Mouse (Mus musculus) olfactory bulb, adult 2 months (tissue): ENCODE results near the gene Sfmbt1. TPM values are rescaled to one million over a fixed set of nuclear protein-coding genes. Genes with fewer than 3 reads are reported as not detected.

Experiments used
- H3K27ac ChIP-seq: fragments of 200-500 bp; 2 replicates; pipeline ENCODE4 v1.5.1; 2012; ENCODE audit warnings: low read depth, low read length; ENCODE audit not compliant: insufficient read depth
- H3K4me1 ChIP-seq: fragments of 200-500 bp; 2 replicates; pipeline ENCODE4 v1.6.1; 2012; ENCODE audit warnings: low read length; ENCODE audit not compliant: control insufficient read depth, insufficient read depth
- H3K4me3 ChIP-seq: fragments of 200-500 bp; 2 replicates; pipeline ENCODE4 v1.5.1; 2012; ENCODE audit warnings: mild to moderate bottlenecking, low read depth, low read length, moderate library complexity; ENCODE audit not compliant: insufficient read depth
- CTCF ChIP-seq: fragments of 200-500 bp; IDR thresholded peaks from 2 replicates; pipeline ENCODE4 v1.5.1; 2012; ENCODE audit warnings: low read depth, mild to moderate bottlenecking, low read length, moderate library complexity; ENCODE audit not compliant: insufficient read depth
- POLR2A ChIP-seq: fragments of 200-500 bp; IDR thresholded peaks from 2 replicates; pipeline ENCODE4 v1.6.1; 2012; ENCODE audit warnings: mild to moderate bottlenecking, low read depth, low read length, moderate library complexity; ENCODE audit not compliant: insufficient read depth
- WGBS: fragments of 180-500 bp; shearing (Covaris S2); methylation state at CpG from one replicate; pipeline ENCODE4 v1.1.7; 2018; 5-methylcytosine and 5-hydroxymethylcytosine counted together
- polyA plus RNA-seq: library from polyadenylated mRNA; stranded (reverse); fragments of >200 nt; gene quantifications from 2 replicates; pipeline ENCODE4 v1.2.4, GENCODE M21; 2012; ENCODE audit warnings: low replicate concordance; ENCODE audit not compliant: missing spikeins, insufficient read depth, insufficient read length

Gene Sfmbt1
- polyA plus RNA-seq, 1 experiment: not detected

DNA sequence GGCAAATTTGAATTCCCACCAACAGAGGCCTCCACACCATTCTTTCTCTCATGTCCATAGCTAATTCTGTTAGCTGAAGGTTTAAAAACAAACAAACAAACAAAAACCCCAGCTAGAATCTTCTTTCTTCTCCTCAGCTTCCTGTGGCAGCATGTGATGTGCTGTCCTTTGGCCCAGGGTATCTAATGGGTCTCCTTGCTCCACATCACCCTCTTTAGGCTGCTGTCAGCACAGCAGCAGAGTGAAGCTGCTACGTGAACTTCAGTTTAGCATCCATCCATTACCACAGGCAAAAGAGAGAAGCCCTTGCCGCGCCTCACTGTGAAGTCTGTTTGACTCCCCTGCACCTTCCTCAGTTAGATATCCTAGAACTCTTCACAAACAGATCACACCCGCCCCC lies 143.3 kb downstream of the Sfmbt1 start:
- Histone ChIP-seq H3K4me3 (no peak overlapping the region), H3K27ac (no peak overlapping the region), H3K4me1 (peaks cover 9% of the 10 kb centered on the region; the same call in 1 of the 2 replicates)
- WGBS: 84% methylated on average over 4 of the region's 4 CpGs
- TF ChIP-seq CTCF: no peak
- no peak for TF ChIP-seq POLR2A

DNA sequence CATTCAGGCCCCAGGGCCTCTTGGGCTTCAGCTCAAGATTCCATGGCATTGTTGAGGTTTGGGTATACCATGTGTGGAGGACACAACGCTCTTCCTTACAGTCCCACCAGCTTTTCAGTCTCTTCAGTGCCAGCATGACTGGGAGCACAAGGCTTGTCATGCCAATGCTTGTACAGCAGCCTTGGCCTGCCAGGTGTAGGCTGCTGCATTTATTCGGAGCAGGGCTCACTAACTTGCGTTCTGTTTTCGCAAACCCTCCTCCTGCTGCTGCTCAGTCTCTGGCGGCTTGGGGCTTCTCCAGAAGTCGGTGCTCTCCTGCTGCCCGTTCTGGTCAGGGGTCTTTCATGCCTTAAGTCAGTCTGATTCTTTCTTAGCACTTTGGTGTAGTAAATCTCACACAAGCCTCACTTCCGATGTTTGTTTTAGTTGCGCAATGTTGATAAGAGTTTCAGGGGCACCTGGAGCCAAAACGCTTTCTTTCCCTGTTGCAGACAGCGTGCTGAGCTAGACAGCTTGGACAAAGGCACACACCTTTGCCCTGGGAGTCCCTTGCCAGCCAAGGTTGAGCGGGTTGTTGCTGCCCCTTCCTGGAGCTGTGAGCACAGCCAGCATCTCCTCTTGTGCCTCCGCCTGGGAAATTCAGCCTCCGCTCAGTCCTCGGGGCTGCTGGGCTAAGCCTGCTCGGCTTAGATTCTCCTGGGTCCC lies 146.9 kb downstream of the Sfmbt1 start:
- no peak overlapping the region for H3K27ac ChIP-seq
- no peak overlapping the region for H3K4me3 ChIP-seq
- peaks cover 9% of the 10 kb centered on the region; the same call in 1 of the 2 replicates for H3K4me1 ChIP-seq
- TF ChIP-seq POLR2A: no peak
- no peak for TF ChIP-seq CTCF
- WGBS: 69% methylated on average over 16 of the region's 16 CpGs

DNA sequence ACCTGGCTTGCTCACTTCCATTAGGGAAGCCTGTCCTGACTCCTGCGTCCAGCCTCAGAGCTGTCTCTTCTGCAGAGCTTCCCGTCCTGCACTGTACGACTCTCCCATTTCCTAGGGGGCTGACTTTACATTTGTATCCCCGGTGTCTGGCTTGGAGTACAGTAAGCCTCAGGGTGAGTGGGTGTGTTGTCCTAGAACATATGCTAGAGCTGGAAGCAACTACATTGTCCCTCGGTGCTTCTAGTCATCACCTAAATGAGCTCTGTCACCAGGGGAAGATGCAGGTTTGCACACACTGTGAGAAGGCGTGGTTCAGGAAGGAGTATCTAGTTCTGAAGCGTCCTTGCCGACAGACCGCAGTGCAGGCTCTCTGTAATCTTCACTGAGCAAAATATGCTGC lies 147.7 kb downstream of the Sfmbt1 start:
- TF ChIP-seq POLR2A (no peak), CTCF (no peak)
- Histone ChIP-seq H3K4me1 (peaks cover 9% of the 10 kb centered on the region; the same call in 1 of the 2 replicates), H3K27ac (no peak overlapping the region), H3K4me3 (no peak overlapping the region)
- 67% methylated on average over 9 of the region's 9 CpGs for WGBS

DNA sequence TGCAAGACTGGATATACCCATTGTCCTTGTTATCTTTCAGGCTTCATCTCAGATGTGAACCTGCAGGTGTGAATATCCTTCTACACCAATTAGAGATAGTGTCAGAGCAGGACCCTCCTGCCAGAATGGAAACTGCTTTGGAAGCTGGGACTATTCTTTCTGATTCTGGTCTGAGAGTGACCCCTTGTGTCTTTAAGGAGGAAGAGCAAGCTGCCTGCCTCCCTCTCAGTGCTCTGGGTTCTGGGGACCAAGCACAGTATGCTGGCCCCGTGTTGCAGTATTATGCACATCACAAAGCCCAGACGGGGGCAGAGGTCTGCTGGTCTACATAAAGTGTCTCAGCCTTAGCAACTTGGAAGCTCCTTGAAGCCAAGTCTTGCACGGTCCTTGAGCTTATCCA lies 150.7 kb downstream of the Sfmbt1 start:
- TF ChIP-seq POLR2A (no peak), CTCF (no peak)
- Histone ChIP-seq H3K27ac (no peak overlapping the region), H3K4me3 (no peak overlapping the region), H3K4me1 (peaks cover 18% of the 10 kb centered on the region)
- 64% methylated on average over 3 of the region's 3 CpGs for WGBS

DNA sequence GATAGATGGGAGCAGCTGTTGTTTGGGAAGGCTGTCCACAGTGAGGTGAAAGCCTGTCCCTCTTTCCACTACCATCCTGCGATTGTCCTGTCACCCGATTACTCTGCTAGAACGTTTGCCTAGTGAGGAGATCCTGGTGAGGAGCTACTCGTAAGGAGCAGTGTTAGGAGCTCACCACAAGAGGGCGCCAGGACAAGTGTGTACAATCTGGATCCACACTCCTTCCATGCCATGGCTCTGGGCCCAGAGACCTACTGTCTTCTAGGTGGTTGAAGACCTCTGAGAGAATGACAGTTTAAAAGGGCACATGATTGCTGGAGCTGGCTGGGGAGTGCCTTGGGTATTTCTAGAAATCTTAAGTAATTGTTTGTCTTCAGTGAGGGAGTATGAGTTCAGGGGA lies 152.4 kb downstream of the Sfmbt1 start:
- peaks cover 9% of the 10 kb centered on the region for H3K4me1 ChIP-seq
- TF ChIP-seq CTCF (no peak), POLR2A (no peak)
- no peak overlapping the region for H3K4me3 ChIP-seq
- 22% methylated on average over 5 of the region's 5 CpGs for WGBS
- no peak overlapping the region for H3K27ac ChIP-seq

DNA sequence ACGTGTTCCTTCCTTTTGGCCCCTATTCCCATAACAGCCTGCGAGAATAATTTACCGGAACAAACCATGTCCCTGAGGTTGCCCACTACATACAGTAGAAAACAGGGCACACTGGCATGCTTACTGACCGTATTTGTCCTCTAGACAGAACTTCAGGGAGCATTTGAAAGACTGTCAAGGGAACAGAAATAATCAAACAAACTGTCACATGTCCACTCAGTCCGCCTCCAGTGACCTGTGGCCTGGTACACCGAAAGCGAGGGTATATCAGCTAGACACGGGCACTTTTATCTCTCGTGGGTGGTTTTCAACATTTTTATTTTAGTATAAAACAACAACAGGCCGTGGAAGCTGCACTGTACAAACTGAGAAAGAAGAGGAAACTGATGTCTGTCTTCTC lies 154.2 kb downstream of the Sfmbt1 start:
- WGBS: 94% methylated on average over 10 of the region's 10 CpGs
- Histone ChIP-seq H3K4me3 (no peak overlapping the region), H3K27ac (no peak overlapping the region), H3K4me1 (peaks cover 9% of the 10 kb centered on the region)
- no peak for TF ChIP-seq CTCF
- TF ChIP-seq POLR2A: no peak

DNA sequence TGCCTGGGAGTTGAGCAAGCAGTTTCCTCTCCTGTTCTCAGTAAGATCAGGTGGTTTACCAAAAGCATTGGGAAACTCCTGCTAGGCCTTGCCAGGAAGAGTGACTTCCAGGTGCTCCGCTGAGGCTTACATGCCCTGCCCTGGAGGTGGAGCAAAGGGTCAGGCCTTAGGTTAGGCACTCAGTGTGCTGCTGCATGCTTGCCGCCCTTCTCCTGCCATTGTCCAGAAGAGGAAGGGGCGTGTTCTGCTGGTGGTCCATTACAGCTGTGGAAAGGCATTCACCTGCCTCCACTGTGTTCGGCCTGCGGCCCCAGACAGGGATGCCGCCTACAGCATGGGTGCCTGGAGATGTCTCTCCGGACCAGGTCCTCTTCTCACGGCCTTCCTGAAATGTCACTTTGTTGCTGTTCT lies 154.7 kb downstream of the Sfmbt1 start:
- 88% methylated on average over 8 of the region's 8 CpGs for WGBS
- H3K27ac ChIP-seq: no peak overlapping the region
- no peak for TF ChIP-seq POLR2A
- no peak for TF ChIP-seq CTCF

DNA sequence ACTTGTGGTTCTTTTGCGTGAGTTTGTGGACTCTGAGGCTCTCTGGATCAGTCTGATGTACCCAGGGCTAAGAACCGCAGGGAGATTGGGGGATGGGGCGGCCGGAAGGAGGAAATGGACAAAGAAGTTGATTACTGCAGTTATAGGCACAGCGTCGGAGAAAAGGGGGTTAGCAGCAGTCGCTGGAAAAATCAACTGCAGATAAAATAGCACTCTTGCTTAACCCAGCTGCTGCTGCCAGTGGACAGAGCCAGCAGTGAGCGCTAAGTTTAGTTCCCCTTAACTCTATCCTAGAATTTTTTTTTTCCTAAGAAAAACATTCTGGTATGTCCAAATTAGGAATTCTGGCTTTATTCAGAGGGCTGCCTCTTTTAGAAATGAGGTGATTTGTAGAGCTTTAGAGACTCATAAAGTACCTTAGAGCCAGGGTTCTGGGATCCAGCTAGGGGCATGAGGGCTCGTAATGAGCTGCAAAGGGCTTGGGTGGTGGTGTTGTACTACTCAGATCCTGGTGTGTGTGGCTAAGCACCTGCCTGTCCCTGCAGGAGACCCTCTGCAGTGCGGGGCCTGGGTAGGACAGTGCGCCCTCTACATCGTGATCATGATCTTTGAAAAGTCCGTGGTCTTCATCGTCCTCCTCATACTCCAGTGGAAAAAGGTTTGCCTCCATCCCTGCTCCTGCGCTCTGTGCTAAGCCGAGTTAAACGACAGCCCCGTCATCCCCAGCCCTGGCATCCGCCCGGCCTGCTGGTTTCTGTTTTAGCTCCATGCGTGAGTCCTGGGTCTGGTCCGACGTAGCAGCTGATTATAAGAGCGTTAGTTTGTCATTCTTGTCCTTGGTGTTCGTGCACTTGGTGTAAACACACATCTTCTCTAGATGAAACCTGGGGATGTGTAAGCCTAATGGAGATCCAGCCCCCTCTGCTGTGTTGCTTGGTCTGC lies 155.8 kb downstream of the Sfmbt1 start:
- no peak for TF ChIP-seq CTCF
- TF ChIP-seq POLR2A: no peak
- no peak overlapping the region for H3K27ac ChIP-seq
- H3K4me1 ChIP-seq: peaks cover 9% of the 10 kb centered on the region
- 63% methylated on average over 25 of the region's 25 CpGs for WGBS
- no peak overlapping the region for H3K4me3 ChIP-seq

More for the DNA sequence above, 154.7 kb downstream of the Sfmbt1 start:
- Histone ChIP-seq H3K4me3 (no peak overlapping the region), H3K4me1 (peaks cover 9% of the 10 kb centered on the region)

Other genes starting within 250 kb of the Sfmbt1 start
- not detected in 2 replicates for gene Dcp1a, start 235.3 kb upstream of the Sfmbt1 start, polyA plus RNA-seq
- gene Cacna1d, start 223.4 kb upstream of the Sfmbt1 start, polyA plus RNA-seq: 140 TPM in 1 of 2 replicates, not detected in the other
- 219 TPM in 1 of 2 replicates, not detected in the other for gene Tkt, start 166.5 kb upstream of the Sfmbt1 start, polyA plus RNA-seq
- gene Prkcd, start 88.6 kb upstream of the Sfmbt1 start, polyA plus RNA-seq: 164 TPM in 1 of 2 replicates, not detected in the other
- gene Rft1, start 60.5 kb upstream of the Sfmbt1 start, polyA plus RNA-seq: not detected in 2 replicates
- not detected in 2 replicates for gene Tmem110, start 110.7 kb downstream of the Sfmbt1 start, polyA plus RNA-seq
- gene Mustn1, start 164.4 kb downstream of the Sfmbt1 start, polyA plus RNA-seq: not detected in 2 replicates
- gene Itih4, start 171.6 kb downstream of the Sfmbt1 start, polyA plus RNA-seq: not detected in 2 replicates
- gene Itih3, start 208.9 kb downstream of the Sfmbt1 start, polyA plus RNA-seq: not detected in 2 replicates
- gene Itih1, start 228.4 kb downstream of the Sfmbt1 start, polyA plus RNA-seq: not detected in 2 replicates
- not detected in 2 replicates for gene Nek4, start 236.5 kb downstream of the Sfmbt1 start, polyA plus RNA-seq